Mouse (Mus musculus): ENCODE results near the gene Hist1h2bj.
A peak's percentile ranks its signal among the peaks of the same experiment; 100 is the strongest.

Gene Hist1h2bj

DNA sequence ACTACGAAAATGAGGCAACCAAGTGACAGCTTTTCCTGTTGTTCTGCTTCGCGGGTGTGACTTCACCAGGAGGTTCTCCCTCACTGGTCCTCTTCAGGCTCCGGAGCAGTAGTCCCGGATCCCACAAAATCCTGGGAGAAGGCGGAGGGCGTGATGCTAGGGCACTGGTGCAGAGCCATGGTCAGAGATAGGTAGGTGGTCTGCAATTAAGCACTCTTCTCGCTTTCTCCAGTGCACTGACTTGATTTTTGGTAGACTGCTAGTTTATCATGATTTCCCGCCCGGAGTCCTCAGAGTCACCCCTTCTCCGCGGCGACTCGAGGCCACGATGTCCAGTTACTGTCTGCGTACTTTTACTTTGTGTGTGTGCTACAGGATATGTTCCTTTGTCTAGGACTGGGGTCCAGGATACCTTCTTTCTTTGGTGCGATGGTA lies 28.6 kb upstream of the Hist1h2bj start:
- DNase-seq (ENCODE audit: extremely low read depth, insufficient read length, low spot score) = no peak

GRCm38 (mm10) chr13:22015479-22016450 lies 27.2 kb upstream of the Hist1h2bj start:
- DNase-seq (ENCODE audit: extremely low read depth, insufficient read length, low spot score) = peak; percentile 79

GRCm38 (mm10) chr13:22019934-22020835 lies 22.8 kb upstream of the Hist1h2bj start:
- DNase-seq (ENCODE audit: extremely low read depth, insufficient read length, low spot score) = no peak

DNA sequence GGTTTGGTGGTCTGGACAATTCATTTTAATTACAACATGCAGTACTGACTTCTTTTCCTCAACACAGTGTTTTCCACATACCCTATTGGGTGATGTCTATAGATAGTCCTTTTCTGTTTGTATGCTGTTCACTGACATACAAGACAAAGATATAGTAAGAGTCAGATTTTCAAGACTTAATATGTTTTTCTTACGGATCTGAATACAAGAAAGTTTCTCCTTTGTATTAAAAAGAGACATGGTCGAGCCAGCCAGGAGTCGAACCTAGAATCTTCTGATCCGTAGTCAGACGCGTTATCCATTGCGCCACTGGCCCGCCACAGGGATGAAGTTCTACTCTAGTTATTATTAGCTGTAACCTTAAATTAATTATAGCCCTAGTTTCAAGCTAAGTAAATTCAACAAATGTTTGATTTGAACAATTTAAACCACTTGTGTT lies 22.1 kb upstream of the Hist1h2bj start:
- peak; percentile 71 for DNase-seq (ENCODE audit: extremely low read depth, insufficient read length, low spot score)

DNA sequence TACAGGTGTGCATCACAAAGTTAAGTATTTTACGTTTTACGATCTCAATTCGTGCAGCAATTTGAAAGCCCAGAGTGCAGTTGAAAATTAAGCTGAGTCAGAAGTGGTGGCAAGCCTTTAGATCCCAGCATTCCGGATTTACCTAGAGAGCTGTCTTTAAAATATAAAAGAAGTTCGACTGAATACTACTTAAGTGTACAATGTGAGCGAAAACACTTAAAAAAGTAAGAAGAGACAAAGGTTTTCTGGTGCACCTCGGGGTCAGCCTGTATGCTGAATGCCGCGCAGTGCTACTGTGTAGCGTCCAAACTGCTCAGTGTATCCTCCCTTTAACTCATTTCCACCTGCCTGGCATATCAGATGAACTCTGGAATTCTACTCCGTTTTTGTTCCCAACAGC lies 21.4 kb upstream of the Hist1h2bj start:
- DNase-seq (ENCODE audit: extremely low read depth, insufficient read length, low spot score) = no peak

- DNase-seq (ENCODE audit: extremely low read depth, insufficient read length, low spot score) = peak; percentile 69
Observed at GRCm38 (mm10) chr13:22022241-22022640, 20.8 kb upstream of the Hist1h2bj start.

- DNase-seq (ENCODE audit: extremely low read depth, insufficient read length, low spot score) = peak; percentile 75
Observed at GRCm38 (mm10) chr13:22026058-22027031, 16.7 kb upstream of the Hist1h2bj start.

GRCm38 (mm10) chr13:22028673-22029460 lies 14.1 kb upstream of the Hist1h2bj start:
- peak; percentile 90 for DNase-seq (ENCODE audit: extremely low read depth, insufficient read length, low spot score)

DNA sequence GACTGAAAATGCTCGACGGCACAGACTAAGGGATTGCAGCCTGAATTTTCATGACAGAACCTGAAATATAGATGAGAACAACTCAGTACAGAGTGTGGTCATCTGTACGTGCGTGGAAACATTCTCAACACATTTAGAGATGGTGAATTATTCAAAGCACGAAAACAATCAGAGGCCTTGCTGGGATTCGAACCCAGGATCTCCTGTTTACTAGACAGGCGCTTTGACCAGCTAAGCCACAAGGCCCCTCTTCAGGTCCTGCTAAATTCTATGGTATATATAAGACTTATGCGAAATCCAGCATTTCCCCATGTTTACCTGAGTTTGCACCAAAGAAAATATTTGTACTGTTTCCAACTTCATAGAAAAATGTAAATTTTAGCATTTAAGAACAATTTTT lies 13.1 kb upstream of the Hist1h2bj start:
- peak; percentile 37 for DNase-seq (ENCODE audit: extremely low read depth, insufficient read length, low spot score)

GRCm38 (mm10) chr13:22030493-22030892 lies 12.5 kb upstream of the Hist1h2bj start:
- DNase-seq (ENCODE audit: extremely low read depth, insufficient read length, low spot score) = no peak

- peak; percentile 54 for DNase-seq (ENCODE audit: extremely low read depth, insufficient read length, low spot score)
Observed at GRCm38 (mm10) chr13:22033741-22034442, 9.1 kb upstream of the Hist1h2bj start.

DNA sequence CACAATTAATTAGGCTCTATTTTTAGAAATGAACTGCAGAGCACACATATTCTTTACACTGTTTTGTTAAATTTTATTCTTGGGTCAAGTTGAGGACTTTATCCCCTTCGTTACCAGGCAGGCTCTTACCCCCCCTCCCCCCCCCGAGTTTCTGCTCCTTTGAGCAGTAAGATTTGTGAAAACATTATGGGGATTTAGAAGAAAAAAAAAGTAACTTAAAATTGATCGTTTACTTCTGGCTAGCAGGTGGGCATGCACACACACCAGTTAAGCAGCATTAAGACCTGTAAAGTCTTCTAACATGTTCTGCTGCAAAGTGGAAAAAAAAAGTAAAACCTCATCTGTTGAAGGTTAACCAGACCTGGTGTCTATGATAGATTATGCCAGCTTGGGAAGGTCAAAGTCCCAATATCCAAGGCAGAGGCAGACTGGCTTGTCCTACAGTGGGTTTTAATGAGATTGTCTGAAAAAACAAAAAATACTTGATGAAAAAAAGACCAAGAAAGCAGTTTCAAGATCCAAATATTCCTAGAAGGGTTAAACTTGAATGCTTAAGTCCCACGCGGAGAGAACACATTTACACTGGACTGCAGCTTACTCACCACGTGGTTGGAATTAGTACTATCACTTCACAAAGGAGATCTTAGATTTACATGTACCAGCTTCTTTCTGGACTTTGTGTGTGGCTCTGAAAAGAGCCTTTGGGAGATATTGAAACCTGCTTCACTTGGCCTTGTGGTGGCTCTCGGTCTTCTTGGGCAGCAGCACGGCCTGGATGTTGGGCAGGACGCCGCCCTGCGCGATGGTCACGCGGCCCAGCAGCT lies 8.4 kb upstream of the Hist1h2bj start:
- DNase-seq (ENCODE audit: extremely low read depth, insufficient read length, low spot score) = peak; percentile 79

- DNase-seq (ENCODE audit: extremely low read depth, insufficient read length, low spot score) = peak; percentile 94
Observed at GRCm38 (mm10) chr13:22035267-22036148, 7.5 kb upstream of the Hist1h2bj start, which contains the start of the genes Hist1h2ah and Hist1h2bk. Gene Hist1h2ah, minus strand, starts transcription at chr13:22035568. Gene Hist1h2bk, plus strand, starts transcription at chr13:22035870.

GRCm38 (mm10) chr13:22036149-22036956 lies 6.7 kb upstream of the Hist1h2bj start:
- DNase-seq (ENCODE audit: extremely low read depth, insufficient read length, low spot score) = peak; percentile 83

GRCm38 (mm10) chr13:22036986-22037385 lies 6.0 kb upstream of the Hist1h2bj start:
- DNase-seq (ENCODE audit: extremely low read depth, insufficient read length, low spot score) = no peak

DNA sequence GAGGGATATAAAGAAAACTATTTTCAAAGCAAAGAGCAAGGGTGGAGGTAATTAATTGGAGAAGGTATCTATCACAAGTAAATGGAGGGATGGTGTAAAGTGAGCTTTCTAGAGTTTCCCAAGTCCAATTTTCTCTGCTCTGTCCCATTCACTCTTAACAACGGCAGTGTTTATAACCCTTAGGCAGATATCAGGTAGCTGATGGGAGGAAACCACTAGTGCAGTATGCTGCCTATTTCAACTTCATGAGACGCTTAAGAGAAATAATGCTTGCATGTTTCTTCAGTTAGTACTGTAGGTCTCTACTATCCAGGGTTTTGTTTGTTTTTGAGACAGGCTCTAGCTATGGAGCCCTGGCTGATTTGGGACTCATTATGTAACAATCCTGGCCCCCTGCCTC lies 5.6 kb upstream of the Hist1h2bj start:
- DNase-seq (ENCODE audit: extremely low read depth, insufficient read length, low spot score) = no peak

Data from 3134 (cell line).